Mouse (Mus musculus) heart, embryonic 12.5 days (tissue): ENCODE results near the gene Slc29a3. TPM values are rescaled to one million over a fixed set of nuclear protein-coding genes. Genes with fewer than 3 reads are reported as not detected.
A peak's percentile ranks its signal among the peaks of the same experiment; 100 is the strongest.

Experiments used
- ATAC-seq: fragments of 200-750 bp; cut with Nextera tagmentation; 2 replicates; pipeline ENCODE4 v1.8.0; 2017; ENCODE audit warnings: moderate TSS enrichment, moderate library complexity; ENCODE audit not compliant: insufficient number of reproducible peaks, low FRiP score
- H3K27ac ChIP-seq: fragments of 300-500 bp; sonication (generic); 2 replicates; pipeline ENCODE4 v1.5.1; 2016; ENCODE audit warnings: mild to moderate bottlenecking, moderate library complexity; ENCODE audit not compliant: poor library complexity, severe bottlenecking
- H3K27me3 ChIP-seq: fragments of 300-500 bp; sonication (generic); replicated peaks from 2 replicates; pipeline ENCODE4 v1.6.1; 2016; ENCODE audit warnings: mild to moderate bottlenecking, moderate library complexity
- H3K36me3 ChIP-seq: fragments of 300-500 bp; sonication (generic); 2 replicates; pipeline ENCODE4 v1.6.1; 2016; ENCODE audit warnings: mild to moderate bottlenecking, moderate library complexity
- H3K4me1 ChIP-seq: fragments of 300-500 bp; sonication (generic); replicated peaks from 2 replicates; pipeline ENCODE4 v1.6.1; 2016; ENCODE audit warnings: mild to moderate bottlenecking
- H3K4me2 ChIP-seq: fragments of 300-500 bp; sonication (generic); 2 replicates; pipeline ENCODE4 v1.6.1; 2016; ENCODE audit warnings: mild to moderate bottlenecking, moderate library complexity
- H3K4me3 ChIP-seq: fragments of 300-500 bp; sonication (generic); 2 replicates; pipeline ENCODE4 v1.5.1; 2016; ENCODE audit warnings: mild to moderate bottlenecking
- H3K9ac ChIP-seq: fragments of 300-500 bp; sonication (generic); 2 replicates; pipeline ENCODE4 v1.6.1; 2016; ENCODE audit warnings: mild to moderate bottlenecking, moderate library complexity
- H3K9me3 ChIP-seq: fragments of 300-500 bp; sonication (generic); replicated peaks from 2 replicates; pipeline ENCODE4 v1.6.1; 2016; ENCODE audit warnings: mild to moderate bottlenecking, moderate library complexity
- WGBS: fragments of 180-500 bp; shearing (Covaris S2); methylation state at CpG from one replicate; pipeline ENCODE4 v1.1.7; 2016; 5-methylcytosine and 5-hydroxymethylcytosine counted together
- polyA plus RNA-seq: library from polyadenylated mRNA; unstranded; fragments of >200 nt; fragmentation: Nextera tagmentation; extraction: Ambion mirVana; gene quantifications from 2 replicates; pipeline ENCODE4 v1.2.1, GENCODE M21; 2016

Slc29a3 gene
- polyA plus RNA-seq, 1 experiment from 2014 or later, result 6.8 TPM

DNA sequence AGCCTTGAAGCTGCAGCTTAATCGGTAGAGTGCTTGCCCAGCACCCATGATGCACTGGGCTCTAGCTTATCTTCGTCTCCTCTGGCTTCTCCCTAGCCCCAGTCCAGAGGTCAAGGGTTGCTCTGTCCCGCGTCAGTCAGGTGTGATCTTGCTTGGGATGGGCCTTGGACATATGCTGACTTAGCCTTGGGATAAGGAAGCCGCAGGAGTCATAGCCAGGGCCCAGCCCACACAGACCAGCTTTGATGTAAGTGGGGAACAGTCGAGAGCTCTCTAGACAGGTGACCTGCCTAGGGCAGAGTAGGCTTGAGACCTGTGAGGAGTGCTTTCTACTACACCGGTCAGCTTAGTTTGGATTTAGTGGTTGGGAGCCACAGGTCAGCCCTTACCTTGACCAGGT is 14.8 kb upstream of the Slc29a3 start:
- Histone ChIP-seq H3K4me2 (no peak overlapping the region), H3K9ac (no peak overlapping the region), H3K9me3 (no peaks in the 10 kb centered on the region), H3K36me3 (peaks cover 95% of the 10 kb centered on the region), H3K27me3 (no peaks in the 10 kb centered on the region), H3K4me3 (no peak overlapping the region), H3K4me1 (peaks cover 12% of the 10 kb centered on the region), H3K27ac (no peak overlapping the region)
- ATAC-seq, result no peak
- WGBS, result 71% methylated on average over 7 of the region's 7 CpGs

- no peak overlapping the region for H3K27ac ChIP-seq
- no peaks in the 10 kb centered on the region for H3K4me1 ChIP-seq
- ATAC-seq, result no peak
- H3K27me3 ChIP-seq, result no peaks in the 10 kb centered on the region
- H3K9me3 ChIP-seq, result peaks cover 6% of the 10 kb centered on the region; the same call in 1 of the 2 replicates
- peaks cover 48% of the 10 kb centered on the region for H3K36me3 ChIP-seq
- 66% methylated on average over 1 of the region's 1 CpGs for WGBS
- H3K4me3 ChIP-seq, result no peak overlapping the region
- no peak overlapping the region for H3K9ac ChIP-seq
- H3K4me2 ChIP-seq, result no peak overlapping the region
These were observed 9.5 kb upstream of the Slc29a3 start for GRCm38 (mm10) chr10:60762126-60762525.

GRCm38 (mm10) chr10:60760377-60760776 is 7.8 kb upstream of the Slc29a3 start:
- no peak overlapping the region for H3K4me3 ChIP-seq
- peak; percentile 62 for ATAC-seq
- no peak overlapping the region for H3K4me2 ChIP-seq
- H3K36me3 ChIP-seq, result peaks cover 31% of the 10 kb centered on the region
- WGBS, result 6% methylated on average over 14 of the region's 14 CpGs
- H3K27ac ChIP-seq, result no peak overlapping the region
- H3K9ac ChIP-seq, result no peak overlapping the region
- H3K4me1 ChIP-seq, result no peaks in the 10 kb centered on the region
- no peaks in the 10 kb centered on the region for H3K27me3 ChIP-seq
- peaks cover 10% of the 10 kb centered on the region; the same call in 1 of the 2 replicates for H3K9me3 ChIP-seq

- H3K9me3 ChIP-seq, result peaks cover 10% of the 10 kb centered on the region; the same call in 1 of the 2 replicates
- 8% methylated on average over 7 of the region's 7 CpGs for WGBS
These were observed 4.4 kb upstream of the Slc29a3 start for GRCm38 (mm10) chr10:60756992-60757391.

GRCm38 (mm10) chr10:60756146-60756545 is 3.6 kb upstream of the Slc29a3 start:
- H3K27me3 ChIP-seq, result no peaks in the 10 kb centered on the region
- H3K4me3 ChIP-seq, result no peak overlapping the region
- H3K27ac ChIP-seq, result no peak overlapping the region
- H3K4me2 ChIP-seq, result no peak overlapping the region
- H3K4me1 ChIP-seq, result peaks cover 16% of the 10 kb centered on the region
- H3K9me3 ChIP-seq, result peaks cover 10% of the 10 kb centered on the region; the same call in 1 of the 2 replicates
- H3K36me3 ChIP-seq, result no peaks in the 10 kb centered on the region
- no peak for ATAC-seq
- H3K9ac ChIP-seq, result no peak overlapping the region

More at GRCm38 (mm10) chr10:60756992-60757391, 4.4 kb upstream of the Slc29a3 start:
- Histone ChIP-seq H3K9ac (no peak overlapping the region), H3K4me1 (peaks cover 10% of the 10 kb centered on the region), H3K4me3 (no peak overlapping the region), H3K27ac (no peak overlapping the region), H3K36me3 (no peaks in the 10 kb centered on the region; the same call in 1 of the 2 replicates), H3K27me3 (no peaks in the 10 kb centered on the region), H3K4me2 (no peak overlapping the region)
- ATAC-seq, result no peak

- no peak overlapping the region for H3K4me3 ChIP-seq
- H3K4me1 ChIP-seq, result peaks cover 16% of the 10 kb centered on the region
- ATAC-seq, result no peak
- H3K9ac ChIP-seq, result no peak overlapping the region
- peaks cover 10% of the 10 kb centered on the region; the same call in 1 of the 2 replicates for H3K9me3 ChIP-seq
- no peaks in the 10 kb centered on the region for H3K27me3 ChIP-seq
- H3K27ac ChIP-seq, result no peak overlapping the region
- H3K4me2 ChIP-seq, result no peak overlapping the region
- H3K36me3 ChIP-seq, result no peaks in the 10 kb centered on the region; the same call in 1 of the 2 replicates
- 75% methylated on average over 8 of the region's 8 CpGs for WGBS
These were observed 1.3 kb upstream of the Slc29a3 start for GRCm38 (mm10) chr10:60753941-60754340.

DNA sequence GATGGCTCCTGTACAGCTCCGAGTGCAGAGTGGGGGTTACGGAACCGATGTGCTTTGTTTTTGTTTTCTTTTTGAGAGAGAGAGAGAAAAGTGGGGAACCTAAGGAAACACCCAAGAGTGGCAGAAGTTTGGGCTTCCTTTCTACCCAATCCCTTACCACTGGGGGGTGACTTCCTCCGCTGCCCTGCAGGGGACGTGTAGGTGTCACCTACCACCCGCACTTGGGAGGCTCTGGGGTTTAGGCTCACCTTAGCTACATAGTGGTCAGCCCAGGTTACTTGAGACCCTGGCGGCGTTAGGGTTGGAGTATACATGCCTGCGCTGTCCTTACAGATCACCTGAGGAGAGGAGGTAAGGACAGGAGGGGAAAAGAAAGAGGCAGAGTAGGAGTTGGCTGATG is 667 bp upstream of the Slc29a3 start:
- H3K27me3 ChIP-seq, result no peaks in the 10 kb centered on the region
- peaks cover 10% of the 10 kb centered on the region; the same call in 1 of the 2 replicates for H3K9me3 ChIP-seq
- H3K4me2 ChIP-seq, result peak overlapping the region; percentile 86
- peaks cover 16% of the 10 kb centered on the region for H3K4me1 ChIP-seq
- H3K9ac ChIP-seq, result peak overlapping the region; percentile 19
- H3K4me3 ChIP-seq, result no peak overlapping the region
- no peak overlapping the region for H3K27ac ChIP-seq
- H3K36me3 ChIP-seq, result no peaks in the 10 kb centered on the region; the same call in none of the 2 replicates
- no peak for ATAC-seq
- 65% methylated on average over 9 of the region's 9 CpGs for whole genome bisulfite sequencing

GRCm38 (mm10) chr10:60747667-60748212 is 4.9 kb downstream of the Slc29a3 start:
- Histone ChIP-seq H3K4me3 (no peak overlapping the region), H3K9ac (no peak overlapping the region; the same call in 1 of the 2 replicates), H3K9me3 (no peaks in the 10 kb centered on the region), H3K4me1 (peaks cover 21% of the 10 kb centered on the region), H3K27me3 (no peaks in the 10 kb centered on the region), H3K4me2 (no peak overlapping the region), H3K36me3 (peaks cover 11% of the 10 kb centered on the region), H3K27ac (no peak overlapping the region)
- ATAC-seq, result no peak
- WGBS, result 78% methylated on average over 6 of the region's 6 CpGs

- 74% methylated on average over 2 of the region's 2 CpGs for WGBS
- peaks cover 14% of the 10 kb centered on the region; the same call in 1 of the 2 replicates for H3K4me1 ChIP-seq
- peaks cover 17% of the 10 kb centered on the region for H3K36me3 ChIP-seq
- no peaks in the 10 kb centered on the region for H3K9me3 ChIP-seq
- no peak overlapping the region for H3K4me2 ChIP-seq
- ATAC-seq, result no peak
- no peak overlapping the region for H3K27ac ChIP-seq
- no peak overlapping the region for H3K4me3 ChIP-seq
- H3K27me3 ChIP-seq, result no peaks in the 10 kb centered on the region
- H3K9ac ChIP-seq, result no peak overlapping the region
These were observed 6.1 kb downstream of the Slc29a3 start for GRCm38 (mm10) chr10:60746512-60746911.

GRCm38 (mm10) chr10:60744543-60745290 is 7.9 kb downstream of the Slc29a3 start:
- WGBS, result 91% methylated on average over 14 of the region's 14 CpGs
- Histone ChIP-seq H3K36me3 (peaks cover 17% of the 10 kb centered on the region), H3K9ac (no peak overlapping the region), H3K9me3 (no peaks in the 10 kb centered on the region), H3K27me3 (no peaks in the 10 kb centered on the region), H3K27ac (no peak overlapping the region), H3K4me3 (no peak overlapping the region), H3K4me2 (no peak overlapping the region), H3K4me1 (peaks cover 12% of the 10 kb centered on the region; the same call in 1 of the 2 replicates)
- no peak for ATAC-seq

- Histone ChIP-seq H3K9me3 (no peaks in the 10 kb centered on the region), H3K27me3 (no peaks in the 10 kb centered on the region), H3K4me2 (no peak overlapping the region), H3K9ac (no peak overlapping the region), H3K4me1 (peaks cover 12% of the 10 kb centered on the region; the same call in 1 of the 2 replicates), H3K4me3 (no peak overlapping the region), H3K36me3 (peaks cover 17% of the 10 kb centered on the region), H3K27ac (no peak overlapping the region)
- ATAC-seq, result no peak
- 60% methylated on average over 9 of the region's 9 CpGs for WGBS
These were observed 8.9 kb downstream of the Slc29a3 start for GRCm38 (mm10) chr10:60743681-60744080.
